Mouse (Mus musculus) gastrocnemius, postnatal 4 days (tissue): ENCODE measurements around the gene Etv3. TPM values are rescaled to one million over a fixed set of nuclear protein-coding genes. Genes with fewer than 3 reads are reported as not detected.
"Not testable (repeated sequence)": the region's sequence is repeated elsewhere in the genome, so short reads cannot be mapped to it uniquely, and the experiment has no call there.

Source experiments
- DNase-seq, 2 experiments: peaks; one replicate each; pipeline ENCODE4 v3.0.0; 2021 to 2022; ENCODE audit warnings: low spot score in 2 of 2, mixed read lengths in 2 of 2
- total RNA-seq, 2 experiments: library from RNA; stranded (reverse); gene quantifications; 2 replicates each; pipeline ENCODE4 v1.2.3; 2021

Gene Etv3
- total RNA-seq, 2 experiments from 2014 or later: 14.3 to 15.3 TPM

- not testable (repeated sequence) for DNase-seq
Measured at GRCm38 (mm10) chr3:87554859-87555258, 29.7 kb downstream of the Etv3 start.

DNA sequence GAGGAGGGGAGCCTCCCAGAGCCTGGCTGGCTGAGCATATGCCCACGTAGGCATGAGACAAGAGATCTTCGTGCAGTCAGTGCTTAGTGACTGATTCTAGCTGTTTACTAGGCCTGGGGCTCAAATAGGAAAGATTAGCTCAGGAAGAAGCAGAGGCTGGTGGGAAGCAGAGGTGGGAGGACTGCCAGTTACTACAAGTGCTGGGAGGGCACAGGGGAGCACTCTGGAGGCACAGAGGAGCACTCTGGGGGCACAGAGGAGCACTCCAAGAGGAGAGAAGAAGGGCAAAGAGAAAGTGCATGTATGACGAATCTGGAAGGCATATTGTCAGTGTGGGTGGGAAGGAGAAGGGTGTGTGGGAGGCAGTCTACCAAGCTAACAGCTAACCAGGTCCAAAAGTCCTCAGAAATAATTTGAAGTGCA lies 30.9 kb downstream of the Etv3 start:
- no peak for DNase-seq

DNA sequence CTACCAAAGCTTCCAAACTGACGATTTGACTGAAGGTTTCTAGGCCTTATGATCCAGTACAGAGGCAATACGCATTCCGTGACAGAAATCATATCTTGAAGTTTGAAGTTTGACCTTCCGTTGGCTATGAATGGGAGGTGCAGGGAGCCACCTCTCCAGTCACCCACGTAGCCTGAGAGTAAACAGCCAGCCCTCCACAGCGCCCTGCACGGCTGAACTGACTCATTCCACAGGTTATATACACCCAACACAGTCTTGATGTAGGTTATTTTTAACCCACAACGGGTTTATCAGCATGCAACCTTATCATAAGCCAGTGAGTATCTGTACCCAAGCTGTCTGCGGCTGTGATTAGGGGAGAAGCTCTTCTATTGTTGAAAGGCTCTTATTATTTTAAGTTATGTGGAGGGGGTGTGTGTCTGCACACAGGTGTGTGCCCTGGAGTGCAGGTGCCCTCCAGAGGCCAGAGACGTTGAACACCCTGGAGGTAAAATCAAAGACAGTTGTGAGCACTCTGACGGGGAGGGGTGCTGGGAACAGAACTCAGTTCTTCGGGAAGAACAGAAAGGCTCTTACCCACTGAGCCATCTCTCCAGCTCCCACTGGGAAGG lies 31.6 kb downstream of the Etv3 start:
- DNase-seq: no peak

DNA sequence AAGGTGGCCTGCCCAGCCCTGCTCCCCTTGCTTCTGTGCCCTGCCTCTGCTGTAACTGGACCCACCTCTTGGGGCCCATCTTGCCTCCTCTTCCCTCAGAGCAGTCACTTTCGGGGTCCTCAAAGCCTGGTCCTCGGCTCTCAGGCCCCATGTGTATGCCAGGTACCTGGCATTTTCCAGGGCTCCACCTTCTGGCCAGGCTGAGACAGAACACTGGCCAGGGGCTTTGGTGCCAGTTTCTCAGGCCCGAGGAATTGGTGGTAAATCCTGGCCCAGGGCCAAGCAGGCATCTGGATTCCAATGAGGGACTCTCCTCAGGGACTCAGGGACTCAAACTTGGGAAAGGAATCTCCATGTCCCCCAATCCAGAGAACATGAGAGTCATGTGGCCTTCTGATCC lies 34.9 kb downstream of the Etv3 start:
- no peak for DNase-seq

- no peak for DNase-seq
Measured at GRCm38 (mm10) chr3:87561434-87561833, 36.2 kb downstream of the Etv3 start.

GRCm38 (mm10) chr3:87562370-87562769 lies 37.2 kb downstream of the Etv3 start:
- DNase-seq: peak; percentile 57 to 70

DNA sequence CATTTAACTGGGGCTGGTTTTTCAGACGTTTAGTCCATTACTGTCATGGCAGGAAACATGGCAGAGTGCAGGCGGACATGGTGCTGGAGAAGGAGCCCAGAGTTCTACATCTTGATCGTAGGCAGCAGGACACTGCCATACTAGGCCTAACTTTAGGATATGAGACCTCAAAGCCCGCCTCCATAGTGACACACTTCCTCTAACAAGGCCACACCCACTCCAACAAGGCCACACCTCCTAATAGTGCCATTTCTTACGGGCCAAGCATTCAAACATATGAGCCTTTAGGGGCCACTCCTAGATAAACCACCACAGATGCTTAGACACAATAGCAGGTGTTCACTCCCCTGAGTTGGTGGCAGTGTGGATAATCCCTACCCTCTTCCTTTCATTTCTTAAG lies 38.3 kb downstream of the Etv3 start:
- no peak for DNase-seq

GRCm38 (mm10) chr3:87565623-87566022 lies 40.4 kb downstream of the Etv3 start:
- DNase-seq: no peak

DNA sequence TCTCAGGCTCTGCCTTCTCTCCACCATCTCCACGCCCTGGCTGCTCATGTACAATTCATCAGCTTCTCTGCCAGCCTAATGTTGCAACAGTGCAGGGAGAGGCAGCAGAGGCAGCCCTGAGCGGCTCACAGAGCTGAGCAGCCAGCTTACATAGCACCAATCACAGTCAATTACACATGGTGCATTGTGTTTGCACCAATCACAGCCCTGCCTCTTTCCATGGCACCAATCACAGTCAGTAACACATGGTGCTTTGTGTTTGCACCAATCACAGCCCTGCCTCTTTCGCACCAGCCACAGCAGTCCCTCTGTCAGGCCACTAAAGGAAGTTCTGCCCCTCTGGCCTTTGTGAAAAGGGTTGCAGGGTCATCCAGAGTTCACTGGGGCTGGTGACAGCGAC lies 40.9 kb downstream of the Etv3 start:
- peak in 1 of 2 experiments; percentile 51 for DNase-seq

DNA sequence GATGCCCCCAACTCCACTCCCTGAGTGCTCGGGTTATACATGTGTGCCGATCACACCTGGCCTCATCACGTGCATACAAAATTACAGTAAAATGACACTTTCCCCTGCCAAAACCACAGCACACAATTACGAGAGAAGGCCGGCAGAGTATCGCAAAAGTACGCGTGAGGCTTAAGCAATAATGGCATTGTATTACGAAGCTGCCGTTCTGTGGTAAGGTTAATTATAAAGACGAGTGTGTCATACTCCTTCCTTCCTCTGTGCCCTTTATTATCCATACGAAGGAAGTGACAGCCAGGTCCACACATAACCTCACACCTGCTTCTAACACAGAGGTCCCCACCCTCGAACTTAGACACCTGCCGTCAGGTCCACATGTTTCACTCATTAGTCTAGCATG lies 42.3 kb downstream of the Etv3 start:
- no peak for DNase-seq

DNA sequence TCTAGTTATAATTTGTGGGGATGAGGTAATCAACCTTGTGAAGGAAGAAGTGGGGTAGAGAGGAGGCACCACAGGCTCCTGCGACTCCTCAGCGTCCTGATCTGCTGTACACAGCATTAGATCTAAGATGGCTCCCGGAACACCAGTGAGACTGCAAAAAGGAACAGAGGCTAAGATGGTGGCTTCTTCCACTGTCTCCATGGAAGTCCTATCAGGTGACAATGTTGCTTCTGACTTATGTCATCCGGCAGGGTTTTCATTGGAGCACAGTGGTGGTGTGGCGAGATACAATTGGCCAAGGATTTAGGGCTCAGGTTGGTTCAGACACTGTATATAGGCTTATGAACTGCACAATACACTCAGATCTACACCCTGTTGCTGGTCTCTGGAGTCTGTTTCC lies 43.5 kb downstream of the Etv3 start:
- no peak for DNase-seq

DNA sequence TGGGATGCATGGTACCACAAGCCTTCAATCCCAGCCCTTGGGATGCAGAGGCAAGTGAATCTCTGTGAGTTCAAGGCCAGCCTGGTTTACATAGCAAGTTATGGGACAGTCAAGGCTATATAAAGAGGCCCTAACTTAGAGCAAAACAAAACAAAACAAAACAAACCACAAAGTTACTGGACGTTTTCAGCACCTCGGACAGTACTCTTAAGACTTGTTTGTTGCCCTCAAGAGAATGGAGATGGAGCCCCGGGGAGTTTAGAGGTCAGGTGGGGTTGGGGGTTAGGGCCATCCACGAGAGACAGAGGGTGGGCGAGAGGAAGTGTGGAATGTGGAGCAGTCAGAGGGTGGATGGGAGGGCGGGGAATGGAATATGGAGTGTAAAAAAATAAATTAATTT lies 50.6 kb downstream of the Etv3 start:
- DNase-seq: no peak

DNA sequence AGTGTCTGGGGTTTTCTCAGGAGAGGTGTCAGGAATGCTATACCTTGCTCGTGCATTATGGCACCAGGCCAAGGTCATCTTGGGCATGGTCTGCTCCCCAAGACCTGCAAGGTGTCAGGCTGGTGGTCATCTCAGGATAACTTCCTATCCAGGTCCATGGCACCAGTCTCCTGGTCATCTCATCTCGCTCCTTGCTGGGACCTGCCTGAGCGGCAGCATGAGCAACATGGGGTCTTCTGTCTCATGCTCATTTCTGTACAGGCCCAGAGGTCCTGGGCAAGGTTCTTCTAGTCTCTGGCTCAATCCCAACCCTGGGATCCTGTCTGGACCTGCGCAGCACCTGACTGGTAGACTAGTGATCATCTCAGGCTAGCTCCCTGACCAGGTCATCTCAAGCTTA lies 57.1 kb downstream of the Etv3 start:
- DNase-seq: no peak

Other genes with a start within 250 kb of the Etv3 start
- gene Cd5l, start 167.5 kb upstream of the Etv3 start, total RNA-seq: 1 to 10 TPM in 1 of 2 experiments, not detected in 1; 1.4 TPM
- gene Fcrl1, start 149.0 kb upstream of the Etv3 start, total RNA-seq: under 1 TPM in 1 of 2 experiments, not detected in 1; 0.21 TPM
- gene Fcrl5, start 89.6 kb upstream of the Etv3 start, total RNA-seq: not detected
- gene Arhgef11, start 92.2 kb downstream of the Etv3 start, total RNA-seq: 10 to 100 TPM; 22.6 to 24.3 TPM
- under 1 TPM; 0.39 TPM for gene Lrrc71, start 223.2 kb downstream of the Etv3 start, total RNA-seq